In the genomic region with DNA sequence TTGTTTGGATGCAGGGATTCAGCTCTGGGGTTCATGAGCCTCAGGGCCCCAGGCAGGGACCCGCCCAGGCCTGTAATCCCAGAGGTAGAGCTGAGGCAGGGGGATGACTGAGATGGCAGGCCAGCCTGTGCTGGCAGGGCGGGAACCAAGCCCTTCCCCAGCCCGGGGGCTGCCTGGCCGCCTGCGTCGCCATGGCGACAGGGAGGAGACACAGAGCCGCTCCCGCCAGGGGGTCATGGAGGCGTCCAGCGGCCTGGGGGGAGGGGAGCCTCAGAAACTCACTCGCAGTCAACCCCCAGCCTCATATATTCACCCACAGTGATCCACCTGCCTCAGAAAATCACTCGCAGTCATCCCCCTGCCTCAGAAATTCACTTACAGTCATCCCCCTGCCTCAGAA, we compare ENCODE assay signal across 8 mouse cellular contexts. TPM values are rescaled to one million over a fixed set of nuclear protein-coding genes. Genes with fewer than 3 reads are reported as not detected.
DNase-seq lines count a peak whose midpoint lies in the region; ATAC-seq lines count a peak whose summit lies in the region.
"Not testable (repeated sequence)": the region's sequence is repeated elsewhere in the genome, so short reads cannot be mapped to it uniquely, and the experiment has no call there.

No protein-coding gene starts in this region.

- H3K36me3 ChIP-seq in embryonic facial prominence, embryonic 10.5 days (replicated peaks); midbrain, embryonic 11.5 days (ENCODE audit: control insufficient read depth, insufficient read depth, low read length): not testable (repeated sequence)

- WGBS in embryonic facial prominence, embryonic 10.5 days, result 14% methylated on average over 13 of the region's 13 CpGs
- WGBS in midbrain, embryonic 11.5 days, result 23% methylated on average over 13 of the region's 13 CpGs

- not testable (repeated sequence) for H3K9ac ChIP-seq in midbrain, embryonic 11.5 days (ENCODE audit: low read length)

- not testable (repeated sequence) for H3K27me3 ChIP-seq in embryonic facial prominence, embryonic 10.5 days (replicated peaks; ENCODE audit: low read depth, poor library complexity, severe bottlenecking); midbrain, embryonic 11.5 days (ENCODE audit: control insufficient read depth, insufficient read depth, low read length)

- peak; percentile 99 for DNase-seq in ES-CJ7 (ENCODE audit: low read depth, low spot score)
- DNase-seq in adrenal gland, postnatal 25 days, result peak; percentile 38
- peak; percentile 50 for DNase-seq in embryonic facial prominence, embryonic 10.5 days (ENCODE audit: low spot score)
- DNase-seq in heart, postnatal 4 days, result peak; percentile 70
- peak; percentile 81 for DNase-seq in layer of hippocampus, adult 9-11 months
- peak; percentile 77 for DNase-seq in midbrain, embryonic 11.5 days (ENCODE audit: low spot score, missing footprints)
- DNase-seq in spleen, postnatal 4 days (ENCODE audit: low spot score in 2 of 2), result peak; percentile 58 to 80
- DNase-seq in urinary bladder, postnatal 25 days (ENCODE audit: low spot score), result peak; percentile 63

- peaks cover 26% of the 10 kb centered on the region for H3K4me1 ChIP-seq in embryonic facial prominence, embryonic 10.5 days
- H3K4me1 ChIP-seq in midbrain, embryonic 11.5 days (ENCODE audit: control insufficient read depth, insufficient read depth, low read length), result peaks cover 22% of the 10 kb centered on the region

- H3K4me2 ChIP-seq in midbrain, embryonic 11.5 days, result not testable (repeated sequence)

- peak; percentile 17 for ATAC-seq in midbrain, embryonic 11.5 days (ENCODE audit: low FRiP score)

- H3K27ac ChIP-seq in embryonic facial prominence, embryonic 10.5 days (replicated peaks), result 0 out of 2 replicates have a peak overlapping the region, but pooled peaks have one; percentile 49
- H3K27ac ChIP-seq in midbrain, embryonic 11.5 days (ENCODE audit: low read depth, low read length), result not testable (repeated sequence)

- peaks cover 52% of the 10 kb centered on the region for H3K9me3 ChIP-seq in embryonic facial prominence, embryonic 10.5 days
- H3K9me3 ChIP-seq in midbrain, embryonic 11.5 days (ENCODE audit: control insufficient read depth, low read length), result peaks cover 18% of the 10 kb centered on the region

- not testable (repeated sequence) for H3K4me3 ChIP-seq in embryonic facial prominence, embryonic 10.5 days; midbrain, embryonic 11.5 days (ENCODE audit: low read depth, low read length)

RNA-seq across cellular contexts. Expression of a gene that starts 4.3 kb away (rescaled TPM):
- 401 and 486 TPM in 2 replicates for total RNA-seq in adrenal gland, postnatal 25 days (2021)
- 259 and 324 TPM in 2 replicates for polyA plus RNA-seq in embryonic facial prominence, embryonic 10.5 days (2016; fragmentation: Nextera tagmentation; extraction: Ambion mirVana)
- total RNA-seq in heart, postnatal 4 days (2021), result 100 to 1,000 TPM in 1 of 2 experiments, 10 to 100 TPM in 1; 99.1 to 109 TPM
- polyA plus RNA-seq in midbrain, embryonic 11.5 days (2014; fragmentation: Nextera tagmentation; extraction: Ambion mirVana), result 177 and 189 TPM in 2 replicates

Comparison
In these comparisons a context has a peak if more than half of its experiments do, and no peak if none do; other contexts are left out.
1. DNase-seq: peak in every context shown above with its lines; median percentile 99 in ES-CJ7; 81 in layer of hippocampus, adult 9-11 months; 77 in midbrain, embryonic 11.5 days; 70 in heart, postnatal 4 days; 69 in spleen, postnatal 4 days; 63 in urinary bladder, postnatal 25 days; 50 in embryonic facial prominence, embryonic 10.5 days; 38 in adrenal gland, postnatal 25 days.